Mouse (Mus musculus) urinary bladder, postnatal 14 days (tissue): Measurements from ENCODE around the gene Snx5.

Experiments
- DNase-seq: peaks from one replicate; pipeline ENCODE4 v3.0.0; 2021; ENCODE audit warnings: low spot score

Snx5 gene

DNA sequence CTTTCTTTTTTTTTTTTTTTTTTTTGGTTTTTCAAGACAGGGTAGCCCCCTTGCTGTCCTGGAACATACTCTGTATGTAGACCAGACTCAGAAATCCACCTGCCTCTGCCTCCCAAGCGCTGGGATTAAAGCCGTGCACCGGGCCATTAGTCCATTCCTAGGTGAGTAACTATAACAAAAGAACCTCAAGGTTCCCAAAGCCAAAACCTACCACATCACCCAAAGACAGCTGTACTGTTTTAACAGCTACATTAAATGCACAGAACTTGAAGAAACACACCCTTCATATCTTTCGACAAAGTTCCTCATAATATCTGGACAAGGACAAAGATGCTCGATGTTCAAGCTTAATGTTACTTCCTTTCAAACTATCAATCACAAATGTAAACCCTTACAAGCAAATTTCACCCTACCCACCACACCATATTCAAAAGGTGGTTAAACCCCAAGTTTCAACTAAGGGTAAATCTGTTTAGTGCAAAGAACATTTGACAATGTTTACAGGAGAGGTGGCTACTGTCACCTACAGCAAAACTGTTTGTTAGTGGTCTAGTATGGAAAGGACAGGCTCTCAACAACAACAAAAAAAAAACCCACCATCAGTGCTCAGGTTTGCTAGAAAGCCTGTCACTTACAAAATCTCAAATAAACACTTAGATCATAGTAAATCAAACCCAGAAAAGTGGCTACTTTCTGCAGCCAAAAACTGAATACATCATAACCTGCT lies 3.5 kb downstream of the Snx5 start:
- DNase-seq = no peak

DNA sequence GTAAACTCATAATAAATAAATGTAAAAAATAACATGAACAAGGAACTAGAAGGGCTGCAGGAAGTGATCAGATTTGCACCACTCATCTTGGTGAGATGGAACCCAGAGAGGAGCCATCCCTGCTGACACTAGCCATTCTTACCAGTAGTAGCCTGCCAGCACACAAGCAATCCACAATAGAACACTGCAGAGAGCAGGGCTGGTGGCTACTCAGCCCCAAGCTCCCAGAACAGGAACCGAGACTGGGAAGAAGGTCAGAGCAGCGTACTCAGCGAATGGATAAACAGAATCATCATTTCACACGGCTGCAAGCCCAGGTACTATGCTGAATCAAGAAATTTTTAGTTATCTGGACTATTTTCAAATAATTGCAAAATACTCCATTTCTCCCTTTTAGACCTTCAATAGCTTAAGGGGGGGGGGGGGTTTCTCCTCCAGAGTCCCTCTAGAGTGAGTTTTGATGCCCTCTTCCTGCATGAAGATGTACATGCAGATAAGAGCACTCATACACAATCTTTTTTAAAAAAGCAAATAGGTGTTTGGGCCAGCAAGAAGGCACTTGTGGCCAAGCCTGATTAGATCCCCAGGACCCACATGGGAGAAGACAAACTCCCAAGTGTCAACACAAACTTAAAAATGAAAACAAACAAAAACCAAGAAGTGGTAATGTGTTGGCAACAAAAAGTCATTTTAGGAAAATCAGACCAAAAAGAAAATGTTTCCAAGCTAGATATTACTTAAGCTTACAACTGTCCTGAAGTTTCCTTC lies 4.6 kb downstream of the Snx5 start:
- DNase-seq = no peak

DNA sequence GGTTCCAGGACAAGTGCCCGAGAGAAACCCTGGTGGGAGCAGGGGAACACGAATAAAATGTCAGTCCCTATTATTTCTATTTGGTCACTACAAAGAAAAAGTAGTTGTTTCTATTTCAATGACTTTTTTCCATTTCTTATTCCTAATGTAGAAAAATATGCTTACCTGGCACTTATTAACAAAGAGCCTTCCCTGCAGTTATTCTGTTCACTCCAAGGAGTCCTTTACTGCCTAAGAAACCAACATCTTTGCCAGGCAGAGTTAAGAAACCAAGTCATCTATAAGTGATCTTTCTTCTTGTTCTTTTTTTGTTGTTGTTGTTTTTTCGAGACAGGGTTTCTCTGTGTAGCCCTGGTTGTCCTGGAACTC lies 5.6 kb downstream of the Snx5 start:
- no peak for DNase-seq

DNA sequence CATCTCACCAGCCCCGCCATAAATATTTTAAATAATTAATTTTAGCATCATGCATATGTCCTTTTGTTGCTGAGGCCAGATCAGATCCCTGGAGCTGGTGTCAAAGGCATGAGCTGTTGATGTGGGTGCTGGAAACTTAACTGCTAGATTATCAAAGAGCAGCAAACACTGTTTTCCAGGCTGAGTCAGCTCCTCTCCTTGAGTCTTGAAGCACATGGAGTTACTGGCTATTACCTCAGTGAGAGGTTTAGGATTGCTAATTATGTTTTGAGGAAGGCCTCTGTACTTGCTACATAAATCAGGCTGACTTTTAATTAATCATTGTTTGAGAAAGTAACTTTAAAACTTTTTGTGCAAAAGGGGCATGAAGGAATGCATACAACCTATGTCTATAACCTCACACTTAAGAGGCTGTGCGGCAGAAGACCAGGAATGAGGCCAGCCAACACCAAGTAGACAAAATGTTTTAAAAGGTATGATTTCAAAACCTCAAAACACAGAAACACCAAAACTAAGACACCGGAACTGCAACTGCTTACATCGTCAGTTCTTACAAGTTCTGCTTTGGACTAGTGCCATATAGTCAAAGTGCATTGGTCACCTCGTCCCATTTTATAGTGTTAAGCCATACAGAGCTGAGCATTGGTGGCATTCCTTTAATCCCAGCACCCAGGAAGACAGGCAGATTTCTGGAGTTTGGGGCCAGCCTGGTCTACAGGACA lies 6.1 kb downstream of the Snx5 start:
- no peak for DNase-seq

DNA sequence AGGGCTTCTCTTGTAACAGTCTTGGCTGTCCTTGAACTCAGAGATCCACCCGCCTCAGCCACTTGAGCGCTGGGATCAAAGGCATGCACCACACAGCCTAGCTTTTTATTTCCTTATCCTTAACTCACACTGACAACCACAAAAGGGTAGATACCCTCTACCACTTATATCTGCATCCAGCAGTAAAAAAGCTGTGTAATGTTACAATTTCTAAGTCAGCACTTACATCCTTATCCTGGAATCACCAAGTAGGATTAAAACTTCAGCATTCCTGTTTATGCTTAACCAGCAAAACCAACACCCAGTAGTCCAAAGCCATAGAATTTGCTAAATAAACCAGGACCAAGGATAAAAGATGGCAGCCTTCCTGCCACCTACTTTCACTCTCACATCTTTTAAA lies 7.9 kb downstream of the Snx5 start:
- no peak for DNase-seq

DNA sequence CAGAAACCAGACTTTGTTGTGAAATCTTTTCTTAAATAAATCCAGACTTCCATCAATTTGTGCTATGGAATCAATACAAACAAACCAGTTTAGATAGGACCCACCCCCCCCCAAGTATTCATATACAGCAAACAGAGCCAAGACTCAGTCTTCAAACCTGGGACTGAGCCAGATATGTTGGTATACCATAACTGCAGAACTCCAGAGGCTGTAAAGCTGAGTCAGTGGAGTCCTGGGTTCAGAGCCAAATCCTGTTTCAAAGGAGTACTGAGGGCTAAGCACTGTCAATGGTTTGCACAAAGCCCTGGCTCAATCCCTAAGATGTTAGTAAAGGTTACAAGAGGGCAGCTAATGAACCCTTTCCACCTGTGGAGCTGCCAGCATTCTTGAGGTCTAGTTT lies 20.6 kb downstream of the Snx5 start:
- DNase-seq = no peak

DNA sequence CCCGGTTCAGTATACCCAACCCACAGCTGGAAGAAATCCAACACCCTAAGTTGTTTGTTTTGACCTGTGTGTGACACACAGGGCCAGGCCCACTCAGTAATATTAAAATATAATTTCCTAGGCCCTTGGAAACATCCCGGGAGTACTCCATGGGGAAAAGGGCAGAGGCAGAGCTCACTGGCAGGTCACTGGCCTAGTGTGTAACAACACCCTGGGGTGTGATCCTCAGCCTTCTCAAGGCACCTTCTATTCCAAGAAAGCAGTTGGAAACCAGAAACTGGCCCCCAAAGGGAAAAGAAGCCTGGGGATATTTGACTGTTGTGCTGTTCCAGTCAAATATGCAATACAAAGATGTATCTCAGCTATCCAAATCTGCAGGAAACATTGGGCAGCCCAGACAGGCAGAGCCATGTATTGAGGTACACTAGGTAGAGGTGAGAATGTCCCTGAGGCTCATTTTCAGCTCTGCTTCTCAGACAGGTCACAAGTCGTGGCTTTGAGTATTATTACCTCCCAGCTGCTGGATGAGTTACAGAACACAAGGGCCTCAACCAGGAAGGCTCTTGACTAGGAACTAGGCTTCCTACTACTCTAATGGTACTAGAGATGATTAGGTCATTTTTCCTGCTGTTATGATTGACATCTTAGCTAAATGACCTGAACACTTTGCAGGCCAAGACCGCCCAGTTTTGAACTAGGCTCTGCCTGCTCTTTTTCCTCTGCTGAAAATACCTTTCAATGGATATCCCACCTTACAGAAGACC lies 21.9 kb downstream of the Snx5 start:
- DNase-seq = no peak

DNA sequence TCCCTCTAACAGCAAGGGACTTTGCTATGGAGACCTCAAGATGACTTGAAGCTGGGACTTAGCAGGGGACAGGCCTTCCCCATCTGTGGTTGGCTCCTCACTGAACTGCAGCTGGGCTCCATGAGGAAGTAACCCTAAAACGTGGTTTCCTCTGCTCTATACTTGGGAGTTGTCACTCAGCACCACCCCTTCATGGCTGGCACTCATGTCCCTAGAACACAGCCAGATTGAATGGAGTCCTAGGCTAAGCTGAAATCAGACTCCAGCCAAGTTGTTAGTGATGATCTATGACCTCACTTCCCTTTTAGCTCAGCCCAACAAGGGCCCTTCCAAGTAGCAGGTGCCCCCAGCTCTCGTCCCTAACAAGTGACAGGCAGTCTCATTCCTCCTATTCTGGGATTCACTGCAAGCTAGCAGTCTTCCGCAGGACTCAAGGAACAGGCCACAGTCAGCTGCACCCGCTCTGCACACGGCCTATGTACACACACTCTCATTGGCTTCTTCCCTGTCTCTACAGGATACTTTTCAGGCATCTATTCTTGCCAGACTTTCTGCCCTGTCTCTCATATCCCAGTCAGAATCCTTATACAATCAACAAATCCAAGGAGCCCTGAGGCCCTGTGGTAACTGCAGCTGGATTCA lies 23.2 kb downstream of the Snx5 start:
- DNase-seq = no peak

DNA sequence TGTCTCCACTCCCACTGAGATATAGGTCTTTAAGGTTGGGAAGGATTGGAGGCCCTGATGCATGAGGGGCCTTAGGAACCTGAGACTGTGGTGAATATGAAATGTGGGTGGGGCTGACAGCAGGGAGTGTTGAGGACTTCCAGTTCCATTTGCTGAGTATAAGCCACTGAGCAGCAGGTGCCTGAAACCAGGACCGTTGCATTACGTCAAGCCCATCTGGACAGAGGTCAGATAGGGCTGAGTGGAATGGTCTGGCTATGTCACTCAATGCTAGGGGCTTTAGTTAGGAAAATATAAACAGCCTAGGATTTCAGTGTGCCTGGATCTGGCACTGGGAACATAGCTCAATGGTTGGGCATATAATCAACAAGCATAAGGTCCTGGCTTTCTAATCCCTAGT lies 24.4 kb downstream of the Snx5 start:
- DNase-seq = no peak

DNA sequence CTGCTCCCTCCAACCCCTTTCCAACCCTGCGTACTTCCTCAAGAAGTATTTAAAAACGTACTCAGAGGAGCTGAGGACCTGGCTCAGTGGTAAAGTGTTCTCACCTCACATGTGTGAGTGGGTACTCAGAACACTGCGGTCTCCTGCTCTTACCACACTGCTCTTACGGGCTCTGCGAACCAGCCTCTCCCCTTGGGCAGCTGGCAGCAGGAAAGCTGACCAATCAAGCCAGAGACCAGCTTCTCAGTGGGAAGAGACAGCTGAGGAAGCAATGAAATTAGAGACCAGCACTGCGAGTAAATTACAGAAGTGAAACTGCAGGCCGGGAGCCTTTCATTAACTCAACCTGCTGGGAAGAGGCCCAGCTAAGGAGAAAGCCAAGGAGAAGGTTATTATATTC lies 25.2 kb downstream of the Snx5 start:
- DNase-seq = no peak

DNA sequence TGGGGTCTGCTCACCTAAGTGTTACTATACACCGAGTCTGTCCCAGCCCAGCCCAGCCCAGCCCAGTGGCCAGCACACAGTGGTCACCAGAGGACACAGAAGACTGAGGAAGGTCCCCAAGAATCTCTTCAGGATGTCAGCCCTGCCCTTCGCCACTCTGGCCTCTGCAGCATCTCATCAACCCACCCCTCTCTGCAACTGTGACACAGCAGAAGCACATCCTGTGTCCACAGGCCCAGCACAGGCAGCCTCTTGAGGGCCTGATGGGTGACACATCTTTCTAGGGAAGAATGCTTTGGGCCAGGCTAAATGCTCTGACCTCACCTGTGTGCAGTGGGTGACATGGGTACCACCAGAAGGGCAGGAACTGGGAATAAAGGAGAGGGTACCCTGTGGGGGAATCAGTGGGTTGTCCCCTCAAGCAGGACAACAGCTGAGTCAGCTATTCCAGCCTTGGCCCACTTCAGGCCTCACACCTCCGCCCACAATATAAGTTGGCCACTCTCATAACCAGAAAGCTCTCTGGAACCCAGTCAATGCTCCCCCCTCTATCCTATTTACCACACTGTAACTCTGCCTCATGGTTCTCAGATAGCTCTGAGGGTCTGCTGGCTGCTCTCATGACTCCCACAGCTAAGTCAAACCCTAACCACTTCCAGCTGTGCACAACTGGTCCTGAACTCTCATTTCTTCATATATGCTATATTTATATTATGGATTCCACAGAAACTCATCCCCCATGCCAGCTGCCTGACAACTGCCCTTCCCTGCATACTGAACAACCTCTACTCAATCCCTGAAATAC lies 30.4 kb downstream of the Snx5 start:
- no peak for DNase-seq

DNA sequence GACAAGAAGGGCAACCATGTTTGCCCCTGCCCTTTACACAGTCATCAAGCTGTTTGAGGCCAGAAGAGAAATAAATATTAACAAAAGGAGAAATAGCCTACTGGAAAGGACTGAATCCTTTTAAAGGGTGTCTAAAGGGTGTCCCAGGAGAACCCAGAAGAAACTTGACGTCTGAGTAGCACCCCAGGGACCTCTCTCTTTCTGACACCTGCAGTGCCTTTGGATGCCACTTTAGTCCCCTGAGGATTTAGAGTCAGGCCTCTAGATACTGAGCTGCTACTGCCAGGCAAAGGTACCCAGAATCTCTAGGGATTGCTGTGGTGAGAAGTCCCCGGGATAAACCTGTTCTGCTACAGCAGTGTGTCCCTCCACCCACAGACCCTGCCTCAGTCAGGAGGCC lies 31.4 kb downstream of the Snx5 start:
- DNase-seq = no peak

DNA sequence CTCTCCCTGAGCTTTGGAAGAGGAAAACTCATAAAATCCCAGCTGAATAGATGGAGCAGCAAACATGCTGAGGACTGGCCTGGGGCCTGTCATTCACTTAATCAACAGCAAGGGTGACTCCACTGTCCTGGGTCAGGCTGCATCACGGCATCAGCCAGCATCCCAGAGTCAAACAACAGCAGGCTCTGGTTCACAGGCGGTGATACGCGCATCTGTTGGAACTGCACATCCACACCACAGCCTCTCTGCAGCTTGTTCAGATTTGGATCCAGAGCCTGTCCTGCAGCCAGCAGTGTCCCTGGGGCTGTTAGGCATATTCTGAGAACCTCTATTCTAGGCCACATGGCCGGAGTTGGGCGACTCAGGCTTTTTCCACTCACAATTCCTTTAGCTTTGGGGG lies 32.4 kb downstream of the Snx5 start:
- DNase-seq = peak; percentile 41

DNA sequence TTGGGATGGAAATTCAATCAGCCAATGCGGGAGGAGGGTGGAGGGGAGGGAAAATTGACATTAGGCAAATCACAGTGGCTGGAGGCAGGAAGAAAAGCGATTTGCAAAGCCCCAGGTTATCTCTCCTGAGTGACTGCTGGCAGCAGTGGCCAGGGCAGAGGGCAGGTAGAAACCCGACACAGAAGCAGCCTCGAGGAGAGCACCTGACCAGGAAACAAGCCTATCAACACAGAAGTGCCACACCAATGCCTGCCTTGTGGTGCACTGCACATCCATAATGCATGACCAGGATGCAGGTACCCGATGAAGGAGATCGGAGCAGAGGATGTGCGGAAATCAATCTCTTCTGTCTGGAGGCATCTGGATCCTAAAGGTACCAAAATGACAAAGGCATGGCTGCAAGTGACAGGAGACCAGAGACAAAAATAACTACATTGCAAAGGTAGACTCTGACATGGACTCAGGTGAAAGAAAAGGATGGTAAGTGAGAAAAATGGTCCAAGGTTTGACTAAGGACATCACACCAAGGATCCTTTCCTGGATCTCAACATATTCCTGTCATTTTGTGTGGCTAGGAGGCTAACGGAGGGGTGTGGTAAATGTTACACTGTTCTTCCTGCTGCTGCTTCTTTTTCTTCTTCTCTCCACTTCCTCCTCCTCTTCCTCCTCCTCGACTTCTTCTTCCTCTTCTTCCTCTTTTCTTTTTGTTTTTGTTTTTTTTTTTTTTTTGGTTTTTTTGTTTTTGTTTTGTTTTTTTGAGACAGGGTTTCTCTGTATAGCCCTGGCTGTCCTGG lies 33.7 kb downstream of the Snx5 start:
- DNase-seq = no peak

DNA sequence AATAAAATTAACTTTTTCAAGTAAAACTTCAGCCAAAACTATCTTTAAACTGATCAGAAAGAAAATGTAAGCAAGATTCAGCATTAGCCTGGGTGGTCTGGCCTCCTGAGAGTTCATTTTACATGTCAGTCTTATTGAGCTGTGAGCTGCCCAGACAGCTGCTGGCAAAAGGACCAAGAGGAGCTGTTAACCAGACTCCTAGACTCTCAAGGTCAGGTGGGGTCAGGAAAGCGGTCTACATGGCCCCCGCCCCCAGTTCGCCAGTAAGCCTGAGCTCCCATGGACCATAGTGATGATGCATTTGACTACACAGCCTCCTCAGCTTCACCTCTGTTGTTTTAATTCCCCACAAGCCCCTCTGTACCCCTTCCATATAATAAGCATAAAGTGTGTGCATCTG lies 34.9 kb downstream of the Snx5 start:
- no peak for DNase-seq

DNA sequence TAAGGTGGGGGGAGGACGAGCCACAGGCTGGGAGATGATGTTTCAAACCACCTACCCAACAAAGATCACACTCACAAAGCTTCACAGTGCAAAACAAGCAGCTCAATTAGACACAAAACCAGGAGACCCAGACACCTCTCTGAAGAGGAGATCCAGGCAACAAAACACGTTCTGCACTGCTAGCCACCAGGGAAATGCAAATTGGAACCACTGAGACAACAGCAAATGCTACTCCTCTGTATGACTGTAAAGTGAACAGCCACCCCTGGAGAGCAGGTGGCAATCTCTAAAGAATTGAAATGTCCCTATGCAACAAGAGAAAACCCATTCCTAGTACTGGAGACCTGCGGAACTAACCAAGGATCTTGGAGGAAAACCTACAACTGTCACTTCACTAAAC lies 37.2 kb downstream of the Snx5 start:
- no peak for DNase-seq

DNA sequence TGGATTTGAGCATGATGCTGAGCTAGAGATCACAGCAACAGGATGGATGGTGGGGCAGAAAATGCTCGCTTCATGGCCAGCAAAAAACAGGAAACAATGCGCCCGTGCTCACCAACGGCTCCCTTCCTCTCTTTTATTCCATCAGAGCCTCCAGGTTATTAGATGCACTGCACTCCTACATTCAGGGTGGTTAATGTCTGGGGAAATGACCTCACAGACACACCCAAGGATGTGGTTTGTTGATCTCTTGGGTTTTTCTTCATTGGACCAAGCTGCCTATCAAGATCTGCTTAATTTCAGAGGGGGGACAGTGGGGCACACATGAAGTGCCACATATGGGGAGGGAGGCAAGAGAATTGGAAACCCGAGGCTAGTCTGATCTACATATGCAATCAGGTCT lies 39.6 kb downstream of the Snx5 start:
- DNase-seq = no peak

DNA sequence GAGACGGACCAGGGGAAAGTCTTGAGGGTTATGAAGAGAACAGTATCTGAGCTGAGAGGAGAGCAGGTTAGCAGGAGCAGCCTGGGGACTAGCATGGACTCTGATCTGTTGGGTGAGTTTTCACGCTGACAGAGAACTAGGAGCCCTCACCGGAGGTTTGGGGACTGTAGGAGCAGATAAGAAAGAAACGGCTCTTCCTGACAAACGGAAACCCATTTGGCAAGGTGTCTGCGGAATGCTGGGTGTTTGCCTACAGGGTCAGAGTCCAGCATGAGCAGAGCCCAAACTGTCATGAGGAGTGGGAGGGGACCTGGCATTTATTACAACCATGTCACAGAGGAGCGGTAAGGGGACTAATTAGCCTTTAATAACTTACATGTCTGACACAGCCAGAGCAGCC lies 40.2 kb downstream of the Snx5 start:
- DNase-seq = no peak

DNA sequence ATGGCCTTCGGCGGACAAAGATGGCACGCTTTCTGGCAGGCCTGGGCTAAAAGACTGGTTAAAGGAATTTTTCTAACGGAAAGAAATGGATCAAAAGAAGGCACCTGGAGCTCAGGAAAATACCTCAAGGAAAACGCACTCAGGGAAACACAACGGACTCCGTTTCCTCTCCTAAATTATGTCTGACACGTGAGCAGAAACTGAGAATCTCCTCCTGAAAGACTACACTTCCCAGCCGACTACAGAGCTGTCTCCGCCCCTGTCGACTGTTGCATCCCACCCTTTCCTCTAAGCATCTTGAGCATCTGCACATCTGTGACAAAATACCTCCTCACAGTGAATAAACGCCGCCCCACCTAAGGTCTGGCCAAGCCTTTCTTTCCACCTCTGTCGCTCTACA lies 41.1 kb downstream of the Snx5 start:
- DNase-seq = no peak
